Mouse (Mus musculus): ENCODE data around the gene Ndufv3. TPM values are rescaled to one million over a fixed set of nuclear protein-coding genes. Genes with fewer than 3 reads are reported as not detected.

Ndufv3 gene
- polyA plus RNA-seq (2015; fragmentation: Nextera tagmentation; extraction: Ambion mirVana), result 251 and 280 TPM in 2 replicates

GRCm38 (mm10) chr17:31519946-31520838, at the start of gene Ndufv3, which contains the start of gene Wdr4:
Ndufv3 (plus strand) TSS chr17:31520115.
Wdr4 (minus strand) TSS chr17:31519980.
- H3K9ac ChIP-seq, result peak within 1 kb of the TSS; percentile 69
- WGBS, result under 1% methylated on average over 45 of the region's 45 CpGs
- H3K4me2 ChIP-seq, result peak within 1 kb of the TSS; percentile 59
- H3K9me3 ChIP-seq, result no peaks in the 10 kb centered on the region
- peak within 1 kb of the TSS; percentile 68 for H3K4me3 ChIP-seq
- no peaks in the 10 kb centered on the region for H3K27me3 ChIP-seq
- peaks cover 19% of the 10 kb centered on the region for H3K36me3 ChIP-seq
- peaks cover 24% of the 10 kb centered on the region for H3K4me1 ChIP-seq
- peak within 1 kb of the TSS; percentile 86 for H3K27ac ChIP-seq
- ATAC-seq (ENCODE audit: insufficient number of reproducible peaks, low FRiP score, low TSS enrichment, low read depth), result peak; percentile 94

GRCm38 (mm10) chr17:31470766-31471418, 49.0 kb upstream of the Ndufv3 start:
- H3K9me3 ChIP-seq, result no peaks in the 10 kb centered on the region
- H3K27ac ChIP-seq, result no peak overlapping the region
- H3K9ac ChIP-seq, result no peak overlapping the region
- 92% methylated on average over 5 of the region's 5 CpGs for WGBS
- H3K27me3 ChIP-seq, result no peaks in the 10 kb centered on the region
- no peak overlapping the region for H3K4me2 ChIP-seq
- H3K4me3 ChIP-seq, result no peak overlapping the region
- ATAC-seq (ENCODE audit: insufficient number of reproducible peaks, low FRiP score, low TSS enrichment, low read depth), result no peak
- peaks cover 73% of the 10 kb centered on the region for H3K36me3 ChIP-seq
- no peaks in the 10 kb centered on the region for H3K4me1 ChIP-seq

- Histone ChIP-seq H3K4me2 (no peak overlapping the region), H3K36me3 (peaks cover 62% of the 10 kb centered on the region), H3K27ac (no peak overlapping the region), H3K9ac (no peak overlapping the region), H3K9me3 (no peaks in the 10 kb centered on the region), H3K27me3 (no peaks in the 10 kb centered on the region), H3K4me3 (no peak overlapping the region), H3K4me1 (no peaks in the 10 kb centered on the region)
- 87% methylated on average over 6 of the region's 6 CpGs for WGBS
- no peak for ATAC-seq (ENCODE audit: insufficient number of reproducible peaks, low FRiP score, low TSS enrichment, low read depth)
Observed at GRCm38 (mm10) chr17:31474388-31474787, 45.5 kb upstream of the Ndufv3 start.

- ATAC-seq (ENCODE audit: insufficient number of reproducible peaks, low FRiP score, low TSS enrichment, low read depth), result no peak
- Histone ChIP-seq H3K27me3 (no peaks in the 10 kb centered on the region), H3K4me3 (no peak overlapping the region), H3K9ac (no peak overlapping the region), H3K4me1 (no peaks in the 10 kb centered on the region), H3K4me2 (no peak overlapping the region), H3K27ac (no peak overlapping the region), H3K36me3 (peaks cover 26% of the 10 kb centered on the region), H3K9me3 (no peaks in the 10 kb centered on the region)
- WGBS, result 66% methylated on average over 7 of the region's 7 CpGs
Observed at GRCm38 (mm10) chr17:31478606-31479005, 41.3 kb upstream of the Ndufv3 start.

GRCm38 (mm10) chr17:31479108-31479844, 40.6 kb upstream of the Ndufv3 start:
- H3K27me3 ChIP-seq, result no peaks in the 10 kb centered on the region
- H3K4me1 ChIP-seq, result no peaks in the 10 kb centered on the region
- no peak overlapping the region for H3K27ac ChIP-seq
- no peak overlapping the region for H3K4me3 ChIP-seq
- peaks cover 19% of the 10 kb centered on the region; the same call in 1 of the 2 replicates for H3K36me3 ChIP-seq
- H3K9ac ChIP-seq, result no peak overlapping the region
- 48% methylated on average over 11 of the region's 11 CpGs for WGBS
- no peaks in the 10 kb centered on the region for H3K9me3 ChIP-seq
- H3K4me2 ChIP-seq, result no peak overlapping the region
- no peak for ATAC-seq (ENCODE audit: insufficient number of reproducible peaks, low FRiP score, low TSS enrichment, low read depth)

- 65% methylated on average over 10 of the region's 10 CpGs for WGBS
- H3K4me2 ChIP-seq, result no peak overlapping the region
- H3K4me3 ChIP-seq, result no peak overlapping the region
- H3K27ac ChIP-seq, result no peak overlapping the region
- H3K9me3 ChIP-seq, result no peaks in the 10 kb centered on the region
- H3K9ac ChIP-seq, result no peak overlapping the region
- ATAC-seq (ENCODE audit: insufficient number of reproducible peaks, low FRiP score, low TSS enrichment, low read depth), result no peak
- no peaks in the 10 kb centered on the region for H3K36me3 ChIP-seq
- no peaks in the 10 kb centered on the region for H3K27me3 ChIP-seq
- 0 out of 2 replicates have a peak, but pooled peaks cover 2% of the 10 kb centered on the region for H3K4me1 ChIP-seq
Observed at GRCm38 (mm10) chr17:31486616-31487198, 33.2 kb upstream of the Ndufv3 start.

- Histone ChIP-seq H3K4me1 (peaks cover 3% of the 10 kb centered on the region; the same call in 1 of the 2 replicates), H3K9me3 (no peaks in the 10 kb centered on the region), H3K4me2 (no peak overlapping the region), H3K36me3 (no peaks in the 10 kb centered on the region), H3K9ac (no peak overlapping the region), H3K4me3 (no peak overlapping the region), H3K27ac (no peak overlapping the region), H3K27me3 (no peaks in the 10 kb centered on the region)
- ATAC-seq (ENCODE audit: insufficient number of reproducible peaks, low FRiP score, low TSS enrichment, low read depth), result no peak
- WGBS, result 32% methylated on average over 6 of the region's 6 CpGs
Observed at GRCm38 (mm10) chr17:31487433-31488060, 32.4 kb upstream of the Ndufv3 start.

GRCm38 (mm10) chr17:31491355-31491754, 28.6 kb upstream of the Ndufv3 start:
- no peaks in the 10 kb centered on the region for H3K9me3 ChIP-seq
- H3K36me3 ChIP-seq, result peaks cover 15% of the 10 kb centered on the region
- peaks cover 4% of the 10 kb centered on the region; the same call in 1 of the 2 replicates for H3K4me1 ChIP-seq
- no peak overlapping the region for H3K4me3 ChIP-seq
- no peak for ATAC-seq (ENCODE audit: insufficient number of reproducible peaks, low FRiP score, low TSS enrichment, low read depth)
- H3K27me3 ChIP-seq, result no peaks in the 10 kb centered on the region
- no peak overlapping the region for H3K27ac ChIP-seq
- H3K4me2 ChIP-seq, result no peak overlapping the region
- H3K9ac ChIP-seq, result no peak overlapping the region

GRCm38 (mm10) chr17:31492416-31492815, 27.5 kb upstream of the Ndufv3 start:
- Histone ChIP-seq H3K4me3 (no peak overlapping the region), H3K27me3 (no peaks in the 10 kb centered on the region), H3K4me2 (no peak overlapping the region), H3K4me1 (peaks cover 2% of the 10 kb centered on the region; the same call in 1 of the 2 replicates), H3K9me3 (no peaks in the 10 kb centered on the region), H3K36me3 (peaks cover 24% of the 10 kb centered on the region), H3K9ac (no peak overlapping the region), H3K27ac (no peak overlapping the region)
- ATAC-seq (ENCODE audit: insufficient number of reproducible peaks, low FRiP score, low TSS enrichment, low read depth), result no peak
- WGBS, result 0% methylated on average over 2 of the region's 2 CpGs

GRCm38 (mm10) chr17:31494989-31495388, 24.9 kb upstream of the Ndufv3 start:
- Histone ChIP-seq H3K4me1 (peaks cover 2% of the 10 kb centered on the region; the same call in 1 of the 2 replicates), H3K36me3 (peaks cover 50% of the 10 kb centered on the region), H3K4me3 (no peak overlapping the region), H3K27me3 (no peaks in the 10 kb centered on the region), H3K9ac (no peak overlapping the region), H3K4me2 (no peak overlapping the region), H3K27ac (no peak overlapping the region), H3K9me3 (no peaks in the 10 kb centered on the region)
- WGBS, result 67% methylated on average over 1 of the region's 1 CpGs
- no peak for ATAC-seq (ENCODE audit: insufficient number of reproducible peaks, low FRiP score, low TSS enrichment, low read depth)

GRCm38 (mm10) chr17:31497726-31498125, 22.2 kb upstream of the Ndufv3 start:
- peaks cover 75% of the 10 kb centered on the region for H3K36me3 ChIP-seq
- no peak overlapping the region for H3K4me3 ChIP-seq
- H3K9me3 ChIP-seq, result no peaks in the 10 kb centered on the region
- ATAC-seq (ENCODE audit: insufficient number of reproducible peaks, low FRiP score, low TSS enrichment, low read depth), result no peak
- H3K27ac ChIP-seq, result no peak overlapping the region
- no peaks in the 10 kb centered on the region for H3K4me1 ChIP-seq
- H3K9ac ChIP-seq, result no peak overlapping the region
- H3K27me3 ChIP-seq, result no peaks in the 10 kb centered on the region
- no peak overlapping the region for H3K4me2 ChIP-seq
- 81% methylated on average over 6 of the region's 6 CpGs for WGBS

All from limb, embryonic 15.5 days (tissue).